Mouse (Mus musculus): ENCODE data around the gene Abca13.

Gene Abca13

GRCm38 (mm10) chr11:9731300-9731699 is 539.6 kb downstream of the Abca13 start:
- DNase-seq: no peak
